Mouse (Mus musculus) macrophage (primary cell): ENCODE data around the gene Gm49325. TPM values are rescaled to one million over a fixed set of nuclear protein-coding genes. Genes with fewer than 3 reads are reported as not detected.
A peak's percentile ranks its signal among the peaks of the same experiment; 100 is the strongest.

Experiments used
- H3K27ac ChIP-seq: fragments of 350-480 bp; formaldehyde crosslinking; 2 replicates; pipeline ENCODE4 v1.9.0; 2021
- H3K36me3 ChIP-seq: fragments of 350-480 bp; formaldehyde crosslinking; 2 replicates; pipeline ENCODE4 v1.9.0; 2021; ENCODE audit errors: inconsistent target
- H3K4me3 ChIP-seq: fragments of 350-480 bp; formaldehyde crosslinking; 2 replicates; pipeline ENCODE4 v1.9.0; 2021; ENCODE audit errors: inconsistent target
- H3K79me2 ChIP-seq: fragments of 350-480 bp; formaldehyde crosslinking; 2 replicates; pipeline ENCODE4 v1.9.0; 2021; ENCODE audit errors: inconsistent target
- WGBS: methylation state at CpG from one replicate; pipeline ENCODE4 v1.1.7; 2026; ENCODE audit warnings: inconsistent platforms; ENCODE audit not compliant: missing documents; 5-methylcytosine and 5-hydroxymethylcytosine counted together
- polyA plus RNA-seq: library from polyadenylated mRNA; stranded (reverse); fragments of 250-400 nt; gene quantifications from 3 replicates; pipeline ENCODE4 v1.2.4, GENCODE M21; 2018; ENCODE audit warnings: inconsistent platforms
- total RNA-seq, 78 experiments: library from RNA; depleted of rRNA; stranded (reverse); fragments of 250-400 nt; gene quantifications; 1 replicate in 9 of 78; 2 replicates in 24 of 78; 3 replicates in 43 of 78; 4 replicates in 2 of 78; pipeline ENCODE4 v1.2.4; 2018; ENCODE audit warnings: inconsistent platforms in 56 of 78

The Gm49325 gene
- total RNA-seq (2018; cell fraction: chromatin; rRNA removed): 1 to 10 TPM in 4 of 26 experiments, not detected in 22; 1.9 to 4.9 (median 3.6) TPM
- total RNA-seq (2018; cell fraction: cytosol; rRNA removed): 1 to 10 TPM in 18 of 26 experiments, under 1 TPM in 7, not detected in 1; 0.52 to 5.6 (median 1.6) TPM
- total RNA-seq (2018; cell fraction: nucleus; rRNA removed): 1 to 10 TPM in 1 of 26 experiments, not detected in 25; 1.9 TPM
- 3.3 TPM in 1 of 3 replicates, not detected in the others for polyA plus RNA-seq

DNA sequence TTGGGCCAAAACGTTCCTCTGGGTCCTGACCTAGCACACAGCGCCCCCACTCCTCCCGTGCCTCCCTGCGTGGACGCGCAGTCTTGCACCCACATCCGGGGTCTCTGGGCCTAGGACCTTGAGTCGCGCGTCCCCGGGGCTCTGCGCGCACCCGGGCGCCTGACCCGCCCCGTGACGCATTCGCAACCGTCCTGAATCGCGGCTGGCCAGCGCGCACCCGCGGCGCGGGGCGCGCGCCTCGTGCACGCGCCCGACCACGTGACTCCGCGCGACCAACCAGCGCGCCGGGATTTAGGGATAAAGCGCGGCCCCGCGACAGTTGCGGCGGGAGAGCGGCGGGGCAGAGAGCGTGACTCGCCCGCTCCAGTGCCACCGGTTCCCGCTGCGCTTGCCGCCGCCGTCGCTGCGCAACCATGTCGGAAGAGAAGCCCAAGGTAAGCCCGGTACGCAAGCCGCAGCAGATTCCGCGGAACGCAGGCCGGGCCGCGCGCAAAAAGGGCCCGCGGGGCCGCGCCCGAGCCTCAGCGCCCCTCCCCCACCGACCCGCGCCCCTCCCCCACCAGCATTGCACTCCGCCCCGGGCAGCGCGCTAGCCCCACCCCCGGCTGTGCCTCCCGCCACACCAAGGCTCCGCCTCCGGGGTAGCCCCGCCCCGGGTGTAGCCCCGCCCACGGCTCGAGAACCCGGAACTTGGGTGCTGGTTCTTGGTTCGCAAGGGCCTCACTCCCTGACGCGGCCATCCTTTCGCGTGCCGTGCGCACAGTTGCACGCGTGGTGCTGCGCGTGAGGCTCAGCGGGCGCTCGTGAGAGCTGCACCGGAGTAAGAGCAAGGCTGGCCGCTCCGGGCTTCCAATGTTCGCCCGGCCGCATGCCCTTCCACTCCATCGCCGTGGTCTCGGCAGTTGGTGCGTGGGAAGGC lies at the start of gene Gm49325, which contains the start of gene Sumo3:
TSS of gene Gm49325 (plus strand) at position 290 of the 919 bp plus-strand sequence.
TSS of gene Sumo3 (plus strand) at position 190 of the 919 bp plus-strand sequence.
- WGBS: 1% methylated on average over 102 of the region's 119 CpGs
- Histone ChIP-seq H3K4me3 (peak within 1 kb of the TSS; percentile 70), H3K36me3 (peaks cover 14% of the 10 kb centered on the region), H3K79me2 (peaks cover 46% of the 10 kb centered on the region), H3K27ac (peak within 1 kb of the TSS; percentile 76)

DNA sequence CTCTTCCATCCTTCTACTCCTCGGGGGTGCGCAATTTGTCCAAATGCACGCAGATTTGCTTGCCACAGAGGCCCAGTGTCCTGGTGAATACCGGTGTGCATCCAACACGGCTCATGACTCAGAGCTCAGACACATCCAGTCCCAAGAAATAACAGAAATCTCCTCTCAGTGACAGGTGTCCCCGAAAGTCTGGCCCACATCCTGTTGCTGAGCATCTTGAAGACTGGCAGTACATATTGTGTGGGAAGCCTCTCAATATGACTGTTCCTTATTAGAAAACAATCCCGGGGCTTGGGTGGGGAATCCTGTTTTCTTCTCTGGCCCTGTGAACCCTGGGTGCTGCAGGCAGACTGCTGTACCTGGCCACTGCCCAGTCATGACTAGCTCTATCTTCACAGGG lies 49.4 kb upstream of the Gm49325 start:
- Histone ChIP-seq H3K36me3 (peaks cover 81% of the 10 kb centered on the region), H3K79me2 (peaks cover 5% of the 10 kb centered on the region; the same call in 1 of the 2 replicates)
- 95% methylated on average over 7 of the region's 7 CpGs for WGBS

DNA sequence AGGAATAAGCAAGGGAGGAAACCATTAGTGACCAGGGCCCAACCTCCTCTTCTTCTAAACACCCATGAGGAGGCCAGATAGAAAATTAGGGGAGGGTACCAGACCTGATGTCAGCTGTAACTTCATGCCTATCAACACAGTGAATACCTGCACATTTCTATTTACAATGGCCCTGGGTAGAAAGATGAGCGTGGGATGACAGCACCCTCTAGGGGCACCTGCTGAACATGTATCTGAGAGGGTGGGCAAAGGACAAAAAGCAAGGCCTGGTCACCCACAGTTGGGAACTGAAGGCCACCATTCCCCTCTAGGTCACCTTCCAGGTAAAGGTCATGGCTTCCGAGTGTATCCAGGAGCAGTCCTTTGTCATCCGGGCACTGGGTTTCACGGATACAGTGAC lies 48.4 kb upstream of the Gm49325 start:
- 98% methylated on average over 4 of the region's 4 CpGs for WGBS
- Histone ChIP-seq H3K36me3 (peaks cover 87% of the 10 kb centered on the region), H3K79me2 (peaks cover 1% of the 10 kb centered on the region; the same call in 1 of the 2 replicates), H3K27ac (no peak overlapping the region), H3K4me3 (no peak overlapping the region)

More for the DNA sequence above, 49.4 kb upstream of the Gm49325 start:
- H3K4me3 ChIP-seq: no peak overlapping the region
- no peak overlapping the region for H3K27ac ChIP-seq

DNA sequence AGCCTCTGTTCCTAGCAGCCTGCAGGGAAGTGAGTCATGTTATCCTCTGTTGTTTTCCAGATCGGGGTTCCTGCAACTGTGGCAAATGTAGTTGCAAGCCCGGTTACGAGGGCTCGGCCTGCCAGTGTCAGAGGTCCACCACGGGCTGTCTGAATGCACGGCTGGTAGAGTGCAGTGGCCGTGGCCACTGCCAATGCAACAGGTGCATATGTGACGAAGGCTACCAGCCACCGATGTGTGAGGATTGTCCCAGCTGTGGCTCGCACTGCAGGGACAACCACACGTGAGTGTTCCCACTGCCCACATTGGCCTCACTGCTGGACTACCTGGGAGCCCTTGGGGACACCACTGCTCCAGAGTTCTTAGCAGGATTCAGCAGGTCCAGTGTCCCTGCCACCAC lies 45.9 kb upstream of the Gm49325 start:
- no peak overlapping the region for H3K4me3 ChIP-seq
- 87% methylated on average over 10 of the region's 11 CpGs for WGBS
- H3K27ac ChIP-seq: no peak overlapping the region
- H3K36me3 ChIP-seq: peaks cover 93% of the 10 kb centered on the region
- no peaks in the 10 kb centered on the region; the same call in 1 of the 2 replicates for H3K79me2 ChIP-seq

DNA sequence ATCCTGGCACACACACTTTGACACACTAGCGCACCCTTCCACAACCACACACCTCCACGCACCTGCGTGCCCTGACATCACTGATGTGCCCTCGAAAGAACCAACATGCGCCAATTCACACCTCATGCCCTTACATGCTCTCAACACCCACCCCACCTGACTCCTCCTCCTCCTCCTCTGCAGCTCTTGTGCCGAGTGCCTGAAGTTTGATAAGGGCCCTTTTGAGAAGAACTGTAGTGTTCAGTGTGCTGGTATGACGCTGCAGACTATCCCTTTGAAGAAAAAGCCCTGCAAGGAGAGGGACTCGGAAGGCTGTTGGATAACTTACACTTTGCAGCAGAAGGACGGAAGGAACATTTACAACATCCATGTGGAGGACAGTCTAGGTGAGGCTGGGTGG lies 45.2 kb upstream of the Gm49325 start:
- Histone ChIP-seq H3K4me3 (no peak overlapping the region), H3K27ac (no peak overlapping the region), H3K36me3 (peaks cover 91% of the 10 kb centered on the region), H3K79me2 (no peaks in the 10 kb centered on the region; the same call in 1 of the 2 replicates)
- WGBS: 98% methylated on average over 8 of the region's 9 CpGs

- H3K79me2 ChIP-seq: no peaks in the 10 kb centered on the region; the same call in 1 of the 2 replicates
- no peak overlapping the region for H3K27ac ChIP-seq
- peaks cover 84% of the 10 kb centered on the region for H3K36me3 ChIP-seq
- H3K4me3 ChIP-seq: no peak overlapping the region
- 84% methylated on average over 2 of the region's 2 CpGs for WGBS
Observed at GRCm38 (mm10) chr10:77561508-77561907, 44.5 kb upstream of the Gm49325 start.

GRCm38 (mm10) chr10:77565005-77565404 lies 41.0 kb upstream of the Gm49325 start:
- Histone ChIP-seq H3K4me3 (no peak overlapping the region), H3K27ac (no peak overlapping the region), H3K36me3 (peaks cover 54% of the 10 kb centered on the region), H3K79me2 (no peaks in the 10 kb centered on the region)
- WGBS: 89% methylated on average over 8 of the region's 8 CpGs

DNA sequence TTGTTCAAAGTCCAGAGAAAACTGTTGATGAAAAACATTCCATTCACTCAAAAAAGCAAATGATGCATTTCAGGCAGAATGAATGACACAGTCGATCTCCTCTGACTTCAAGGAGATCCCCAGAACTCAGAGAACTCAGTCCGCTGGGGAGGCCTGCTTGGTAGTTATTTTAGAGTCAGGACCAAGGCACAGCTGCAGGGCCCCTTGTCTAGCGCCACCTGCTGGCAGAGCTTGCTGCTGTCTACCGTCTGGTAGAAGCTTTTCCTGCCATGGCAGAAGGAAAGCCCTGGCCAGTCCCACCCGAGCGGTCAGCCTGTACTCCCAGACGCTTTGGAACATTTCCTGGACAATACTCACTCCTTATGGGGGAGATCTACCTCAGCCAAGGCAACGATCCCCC lies 39.3 kb upstream of the Gm49325 start:
- WGBS: 19% methylated on average over 8 of the region's 8 CpGs
- H3K36me3 ChIP-seq: peaks cover 41% of the 10 kb centered on the region
- H3K4me3 ChIP-seq: no peak overlapping the region

DNA sequence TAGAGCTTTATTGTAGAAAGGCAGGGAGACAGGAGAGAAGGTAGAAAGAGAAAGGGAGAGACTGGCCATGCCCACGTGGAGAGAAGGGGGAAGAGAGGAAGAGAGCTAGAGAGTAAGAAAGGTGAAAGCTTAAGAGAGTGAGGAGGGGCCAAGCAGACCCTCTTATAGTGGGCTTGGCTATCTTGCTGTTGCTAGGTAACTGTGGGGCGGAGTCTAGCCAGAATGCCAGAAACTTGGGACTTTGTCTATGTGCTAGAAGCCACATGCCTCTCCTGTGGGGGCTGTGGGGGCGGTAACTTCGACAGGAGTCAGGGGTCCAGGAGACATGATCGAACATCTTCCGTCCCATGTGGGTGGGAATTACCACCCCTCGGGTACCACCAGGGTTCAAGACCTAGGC lies 36.5 kb upstream of the Gm49325 start:
- Histone ChIP-seq H3K79me2 (no peaks in the 10 kb centered on the region), H3K4me3 (no peak overlapping the region), H3K36me3 (peaks cover 17% of the 10 kb centered on the region), H3K27ac (no peak overlapping the region)
- 84% methylated on average over 7 of the region's 7 CpGs for WGBS

More for the DNA sequence above, 39.3 kb upstream of the Gm49325 start:
- H3K27ac ChIP-seq: no peak overlapping the region
- H3K79me2 ChIP-seq: no peaks in the 10 kb centered on the region

- Histone ChIP-seq H3K27ac (no peak overlapping the region), H3K79me2 (no peaks in the 10 kb centered on the region), H3K4me3 (no peak overlapping the region), H3K36me3 (peaks cover 10% of the 10 kb centered on the region; the same call in 1 of the 2 replicates)
- WGBS: 92% methylated on average over 6 of the region's 6 CpGs
Observed at GRCm38 (mm10) chr10:77569973-77570658, 35.9 kb upstream of the Gm49325 start.

GRCm38 (mm10) chr10:77572225-77572624 lies 33.8 kb upstream of the Gm49325 start:
- 25% methylated on average over 3 of the region's 3 CpGs for WGBS
- H3K79me2 ChIP-seq: no peaks in the 10 kb centered on the region
- H3K36me3 ChIP-seq: 0 out of 2 replicates have a peak, but pooled peaks cover 9% of the 10 kb centered on the region
- no peak overlapping the region for H3K27ac ChIP-seq
- H3K4me3 ChIP-seq: no peak overlapping the region

GRCm38 (mm10) chr10:77573162-77573561 lies 32.8 kb upstream of the Gm49325 start:
- Histone ChIP-seq H3K36me3 (0 out of 2 replicates have a peak, but pooled peaks cover 9% of the 10 kb centered on the region), H3K27ac (no peak overlapping the region), H3K79me2 (no peaks in the 10 kb centered on the region), H3K4me3 (no peak overlapping the region)
- 87% methylated on average over 1 of the region's 1 CpGs for WGBS

DNA sequence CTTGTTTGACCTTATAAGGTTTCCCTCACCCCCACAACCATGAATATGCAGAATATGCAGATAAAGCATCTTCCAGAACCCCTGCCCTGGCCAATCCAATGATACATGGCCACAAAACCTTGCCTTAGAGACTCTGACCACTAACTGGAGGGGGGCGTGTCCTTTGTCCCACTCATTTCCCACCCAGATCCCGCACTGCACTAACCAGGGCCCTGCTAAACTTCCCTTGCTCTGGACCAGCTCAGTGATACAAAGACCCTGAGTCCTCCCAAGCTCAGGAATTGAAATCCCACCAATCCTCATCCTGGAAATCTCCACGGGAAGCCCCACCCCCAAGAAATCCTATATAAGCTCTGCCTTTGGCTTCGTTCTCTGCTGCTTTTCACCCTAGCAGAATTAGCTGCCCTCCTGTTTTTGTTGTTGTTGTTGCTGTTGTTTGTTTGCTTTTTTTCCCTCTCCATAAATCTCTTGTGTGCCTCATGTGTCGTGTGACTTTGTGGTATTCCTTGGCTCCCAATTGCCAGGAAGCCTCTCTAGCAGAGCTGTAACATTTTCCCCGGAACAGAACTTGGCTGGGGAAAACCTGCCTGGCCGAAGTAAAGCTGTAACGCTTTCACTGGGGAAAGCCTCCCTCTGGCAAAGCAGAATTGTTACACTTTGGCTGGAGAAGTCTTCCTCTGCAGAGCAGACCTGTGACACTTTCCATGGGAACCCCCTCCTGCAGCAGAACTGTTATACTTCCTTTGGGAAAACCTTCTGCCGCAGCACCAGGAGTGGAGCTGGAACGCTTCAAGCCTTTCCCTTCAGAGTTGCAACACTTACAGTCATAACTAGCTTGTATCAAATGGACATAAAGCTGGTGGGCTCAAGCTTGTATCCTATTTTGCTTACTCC lies 25.7 kb upstream of the Gm49325 start:
- Histone ChIP-seq H3K36me3 (no peaks in the 10 kb centered on the region), H3K79me2 (peaks cover 33% of the 10 kb centered on the region), H3K27ac (no peak overlapping the region), H3K4me3 (no peak overlapping the region)
- WGBS: 90% methylated on average over 10 of the region's 10 CpGs
